Mouse (Mus musculus) thymus, postnatal 10 days (tissue): ENCODE data around the gene Cmss1.

Experiments used
- DNase-seq, 2 experiments: peaks; one replicate each; pipeline ENCODE4 v3.0.0; 2021; ENCODE audit warnings: low spot score in 2 of 2

Gene Cmss1

GRCm38 (mm10) chr16:57515636-57516035 lies 91.0 kb downstream of the Cmss1 start:
- no peak for DNase-seq

GRCm38 (mm10) chr16:57514371-57514770 lies 92.3 kb downstream of the Cmss1 start:
- no peak for DNase-seq

- DNase-seq = no peak
Observed at GRCm38 (mm10) chr16:57513562-57513961, 93.1 kb downstream of the Cmss1 start.

GRCm38 (mm10) chr16:57509099-57509498 lies 97.6 kb downstream of the Cmss1 start:
- DNase-seq = no peak

GRCm38 (mm10) chr16:57508351-57508750 lies 98.3 kb downstream of the Cmss1 start:
- no peak for DNase-seq

GRCm38 (mm10) chr16:57506133-57506532 lies 100.5 kb downstream of the Cmss1 start:
- no peak for DNase-seq

- no peak for DNase-seq
Observed at GRCm38 (mm10) chr16:57504728-57505127, 101.9 kb downstream of the Cmss1 start.

GRCm38 (mm10) chr16:57502761-57503160 lies 103.9 kb downstream of the Cmss1 start:
- DNase-seq = no peak

GRCm38 (mm10) chr16:57502230-57502629 lies 104.4 kb downstream of the Cmss1 start:
- no peak for DNase-seq

GRCm38 (mm10) chr16:57500851-57501250 lies 105.8 kb downstream of the Cmss1 start:
- DNase-seq = no peak

- DNase-seq = no peak
Observed at GRCm38 (mm10) chr16:57496437-57497173, 110.1 kb downstream of the Cmss1 start.

GRCm38 (mm10) chr16:57495476-57496203 lies 111.0 kb downstream of the Cmss1 start:
- DNase-seq = no peak

GRCm38 (mm10) chr16:57491853-57492252 lies 114.8 kb downstream of the Cmss1 start:
- DNase-seq = no peak

- no peak for DNase-seq
Observed at GRCm38 (mm10) chr16:57490691-57491090, 116.0 kb downstream of the Cmss1 start.

- DNase-seq = no peak
Observed at GRCm38 (mm10) chr16:57488661-57489060, 118.0 kb downstream of the Cmss1 start.

GRCm38 (mm10) chr16:57486266-57486665 lies 120.4 kb downstream of the Cmss1 start:
- DNase-seq = no peak

- no peak for DNase-seq
Observed at GRCm38 (mm10) chr16:57485265-57485664, 121.4 kb downstream of the Cmss1 start.

GRCm38 (mm10) chr16:57484043-57484795 lies 122.4 kb downstream of the Cmss1 start:
- DNase-seq = no peak

GRCm38 (mm10) chr16:57483503-57483902 lies 123.2 kb downstream of the Cmss1 start:
- no peak for DNase-seq

- DNase-seq = no peak
Observed at GRCm38 (mm10) chr16:57482911-57483310, 123.8 kb downstream of the Cmss1 start.

GRCm38 (mm10) chr16:57482264-57482663 lies 124.4 kb downstream of the Cmss1 start:
- no peak for DNase-seq

- DNase-seq = no peak
Observed at GRCm38 (mm10) chr16:57479776-57480175, 126.9 kb downstream of the Cmss1 start.
